Mouse (Mus musculus) forebrain, embryonic 11.5 days (tissue): ENCODE results near the gene Tmem259. TPM values are rescaled to one million over a fixed set of nuclear protein-coding genes. Genes with fewer than 3 reads are reported as not detected.

Experiments
- ATAC-seq: fragments of 200-750 bp; cut with Nextera tagmentation; replicated peaks from 2 replicates; pipeline ENCODE4 v1.8.0; 2017; ENCODE audit warnings: moderate TSS enrichment; ENCODE audit not compliant: low FRiP score
- DNase-seq: peaks from one replicate; pipeline ENCODE4 v3.0.0-alpha.2; 2017; ENCODE audit warnings: low spot score
- H3K27ac ChIP-seq: fragments of 300-500 bp; sonication (generic); 2 replicates; pipeline ENCODE4 v1.5.1; 2014; ENCODE audit warnings: low read depth, low read length
- H3K27me3 ChIP-seq: fragments of 300-500 bp; sonication (generic); 2 replicates; pipeline ENCODE4 v1.6.1; 2014; ENCODE audit warnings: mild to moderate bottlenecking, low read length, mixed read lengths; ENCODE audit not compliant: control insufficient read depth, insufficient read depth
- H3K36me3 ChIP-seq: fragments of 300-500 bp; sonication (generic); 2 replicates; pipeline ENCODE4 v1.6.1; 2014; ENCODE audit warnings: mild to moderate bottlenecking, low read length, moderate library complexity, mixed read lengths; ENCODE audit not compliant: control insufficient read depth, insufficient read depth
- H3K4me1 ChIP-seq: fragments of 300-500 bp; sonication (generic); replicated peaks from 2 replicates; pipeline ENCODE4 v1.6.1; 2014; ENCODE audit warnings: low read length, mixed read lengths; ENCODE audit not compliant: control insufficient read depth, insufficient read depth
- H3K4me2 ChIP-seq: fragments of 300-500 bp; sonication (generic); 2 replicates; pipeline ENCODE4 v1.6.1; 2014; ENCODE audit warnings: low read depth, mild to moderate bottlenecking, low read length, moderate library complexity, mixed read lengths; ENCODE audit not compliant: severe bottlenecking
- H3K4me3 ChIP-seq: fragments of 300-500 bp; sonication (generic); 2 replicates; pipeline ENCODE4 v1.5.1; 2014; ENCODE audit warnings: low read depth, low read length
- H3K9ac ChIP-seq: fragments of 300-500 bp; sonication (generic); 2 replicates; pipeline ENCODE4 v1.6.1; 2014; ENCODE audit warnings: low read length
- H3K9me3 ChIP-seq: fragments of 300-500 bp; sonication (generic); 2 replicates; pipeline ENCODE4 v1.6.1; 2016; ENCODE audit warnings: low read length, mixed read lengths; ENCODE audit not compliant: control insufficient read depth
- WGBS: fragments of 180-500 bp; shearing (Covaris S2); extraction: QIAGEN DNeasy Blood & Tissue Kit; methylation state at CpG from one replicate; pipeline ENCODE4 v1.1.7; 2014; 5-methylcytosine and 5-hydroxymethylcytosine counted together
- polyA plus RNA-seq: library from polyadenylated mRNA; unstranded; fragments of >200 nt; fragmentation: Nextera tagmentation; extraction: Ambion mirVana; gene quantifications from 2 replicates; pipeline ENCODE4 v1.2.1, GENCODE M21; 2014

Gene Tmem259
- polyA plus RNA-seq, 1 experiment from 2014 or later: 17.8 TPM

- no peak for DNase-seq
- H3K27ac ChIP-seq: no peak overlapping the region
- H3K4me3 ChIP-seq: no peak overlapping the region
- H3K36me3 ChIP-seq: no peaks in the 10 kb centered on the region
- H3K27me3 ChIP-seq: no peaks in the 10 kb centered on the region
- H3K9ac ChIP-seq: no peak overlapping the region
- no peak overlapping the region for H3K4me2 ChIP-seq
- no peak for ATAC-seq
- no peaks in the 10 kb centered on the region for H3K9me3 ChIP-seq
- 94% methylated on average over 16 of the region's 16 CpGs for WGBS
- peaks cover 9% of the 10 kb centered on the region for H3K4me1 ChIP-seq
These were observed 53.3 kb downstream of the Tmem259 start for GRCm38 (mm10) chr10:79930826-79931186.

DNA sequence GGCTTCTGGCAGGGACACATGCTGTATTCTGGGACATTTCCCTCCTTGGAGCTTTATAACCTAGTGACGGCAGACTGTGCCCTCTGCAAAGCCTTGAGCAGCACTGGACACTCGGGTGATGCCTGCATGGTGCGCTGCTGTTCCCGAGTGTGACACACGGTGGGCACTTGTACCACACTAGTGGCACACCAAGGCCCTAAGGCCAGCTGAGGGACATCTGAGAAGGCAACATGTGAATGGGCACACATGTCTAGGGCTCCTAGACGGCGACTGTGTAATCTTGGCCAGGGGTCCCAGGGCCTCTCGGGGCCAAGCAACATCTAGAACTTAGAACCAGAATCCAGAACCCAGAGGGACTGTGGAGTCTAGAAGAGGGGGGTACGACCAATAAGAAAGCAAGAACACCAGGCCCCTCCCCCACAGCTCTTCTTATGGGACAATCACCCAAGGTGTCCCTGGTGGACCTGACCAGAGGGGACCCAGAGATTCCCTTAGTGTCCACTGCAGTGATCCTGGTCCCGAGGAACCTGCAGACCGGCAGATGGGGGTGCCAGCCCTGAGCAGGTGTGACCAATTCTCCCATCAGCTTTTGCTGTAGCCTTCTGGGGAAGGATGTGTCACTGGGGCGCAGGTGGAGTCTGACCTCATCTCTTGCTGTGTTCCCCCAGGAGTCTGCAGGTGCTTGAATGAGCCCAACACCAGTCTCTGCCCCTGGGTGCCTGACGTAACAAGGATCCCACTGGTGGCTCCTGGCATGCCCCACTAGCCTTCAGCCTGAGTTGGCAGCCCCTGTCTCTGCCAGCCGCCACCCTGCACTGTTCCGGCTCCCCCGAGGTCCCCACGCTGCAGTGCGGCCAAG is 53.9 kb downstream of the Tmem259 start:
- Histone ChIP-seq H3K4me3 (no peak overlapping the region), H3K9me3 (no peaks in the 10 kb centered on the region), H3K27me3 (no peaks in the 10 kb centered on the region), H3K4me2 (no peak overlapping the region), H3K4me1 (peaks cover 9% of the 10 kb centered on the region), H3K9ac (no peak overlapping the region), H3K27ac (no peak overlapping the region), H3K36me3 (no peaks in the 10 kb centered on the region)
- DNase-seq: no peak
- 91% methylated on average over 18 of the region's 18 CpGs for WGBS
- ATAC-seq: no peak

DNA sequence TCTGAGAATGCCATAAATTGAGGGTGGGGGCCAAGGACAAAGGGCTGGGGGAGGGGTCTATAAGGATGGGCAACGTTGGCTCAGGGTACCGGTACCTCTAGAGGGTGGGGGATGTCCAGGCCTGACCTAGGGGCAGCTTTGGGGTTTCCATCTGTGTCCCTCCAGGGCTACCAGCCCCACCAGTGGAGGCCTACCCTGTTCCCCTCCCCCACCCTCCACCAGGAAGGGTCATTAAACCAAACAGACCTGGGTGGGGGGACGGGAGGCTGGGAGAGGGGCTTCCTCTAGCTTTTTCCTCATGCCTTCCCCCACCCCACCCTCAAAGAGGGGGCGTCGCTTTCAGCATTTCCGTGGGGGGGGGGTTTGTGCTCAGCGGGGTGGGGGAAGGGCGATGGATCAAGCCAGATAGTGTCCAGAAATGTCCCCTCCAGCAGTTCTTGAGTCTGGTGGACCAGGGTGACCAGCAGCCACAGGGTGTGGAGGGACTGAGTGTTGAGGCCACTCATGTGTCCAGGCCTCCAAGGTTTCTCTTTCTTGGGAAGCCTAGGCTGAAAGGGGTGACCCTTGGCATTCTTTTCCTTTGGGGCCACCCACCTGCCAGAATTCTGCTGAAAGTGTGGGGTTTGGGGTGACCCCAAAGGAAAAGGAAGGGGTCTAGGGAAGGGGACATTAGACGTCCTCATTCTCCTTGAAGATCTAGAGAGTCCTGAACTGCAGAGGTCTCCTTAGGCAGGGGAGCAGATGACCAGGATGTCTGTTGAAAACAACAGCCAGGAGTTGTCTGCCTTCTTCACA is 55.0 kb downstream of the Tmem259 start:
- no peak for DNase-seq
- Histone ChIP-seq H3K4me2 (peak overlapping the region; percentile 83), H3K9ac (peak overlapping the region; percentile 49), H3K4me1 (peaks cover 9% of the 10 kb centered on the region), H3K4me3 (peak overlapping the region; percentile 86), H3K36me3 (no peaks in the 10 kb centered on the region), H3K9me3 (no peaks in the 10 kb centered on the region), H3K27ac (peak overlapping the region; percentile 59; the same call in 1 of the 2 replicates), H3K27me3 (no peaks in the 10 kb centered on the region; the same call in 1 of the 2 replicates)
- 0 out of 2 replicates have a peak, but pooled peaks have one; percentile 10 for ATAC-seq
- 19% methylated on average over 9 of the region's 9 CpGs for WGBS

DNA sequence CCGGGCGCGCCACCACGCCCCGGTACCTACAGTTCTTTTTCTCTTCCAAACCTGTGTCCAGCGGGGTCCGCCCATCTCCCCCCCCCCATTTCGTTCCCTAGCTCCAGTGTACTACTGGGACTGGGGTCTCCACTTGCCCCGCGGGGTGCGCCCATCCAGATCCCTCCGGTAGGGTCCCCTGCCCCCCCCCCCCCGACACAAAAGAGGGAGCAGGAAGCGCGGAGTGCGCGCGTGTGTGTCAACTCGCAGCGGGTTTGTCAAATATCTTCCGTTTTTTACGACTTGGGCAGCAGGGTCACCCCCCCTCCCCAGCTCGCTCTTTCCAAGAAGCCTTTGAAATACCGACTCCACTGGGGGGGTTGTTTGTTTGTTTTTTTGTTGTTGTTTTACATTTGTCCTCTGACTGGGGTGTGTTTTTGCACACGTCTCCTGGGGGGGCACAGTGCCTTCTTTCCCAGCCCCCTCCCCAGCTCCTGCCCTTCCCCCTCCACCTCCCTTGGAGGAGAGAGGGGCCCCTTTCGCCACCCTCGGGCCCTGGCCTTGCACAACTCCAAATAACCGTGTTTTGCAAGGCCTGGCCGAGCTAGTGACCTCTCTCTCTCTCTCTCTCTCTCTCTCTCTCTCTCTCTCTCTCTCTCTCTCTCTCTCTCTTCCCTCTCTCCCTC is 56.0 kb downstream of the Tmem259 start:
- WGBS: under 1% methylated on average over 29 of the region's 29 CpGs
- H3K4me1 ChIP-seq: peaks cover 9% of the 10 kb centered on the region
- H3K27ac ChIP-seq: peak overlapping the region; percentile 72; the same call in 1 of the 2 replicates
- DNase-seq (peak; percentile 78), ATAC-seq (no peak)
- peaks cover 4% of the 10 kb centered on the region for H3K27me3 ChIP-seq
- H3K9me3 ChIP-seq: no peaks in the 10 kb centered on the region
- peak overlapping the region; percentile 86 for H3K4me3 ChIP-seq
- H3K9ac ChIP-seq: peak overlapping the region; percentile 83
- peak overlapping the region; percentile 83 for H3K4me2 ChIP-seq
- no peaks in the 10 kb centered on the region for H3K36me3 ChIP-seq

DNA sequence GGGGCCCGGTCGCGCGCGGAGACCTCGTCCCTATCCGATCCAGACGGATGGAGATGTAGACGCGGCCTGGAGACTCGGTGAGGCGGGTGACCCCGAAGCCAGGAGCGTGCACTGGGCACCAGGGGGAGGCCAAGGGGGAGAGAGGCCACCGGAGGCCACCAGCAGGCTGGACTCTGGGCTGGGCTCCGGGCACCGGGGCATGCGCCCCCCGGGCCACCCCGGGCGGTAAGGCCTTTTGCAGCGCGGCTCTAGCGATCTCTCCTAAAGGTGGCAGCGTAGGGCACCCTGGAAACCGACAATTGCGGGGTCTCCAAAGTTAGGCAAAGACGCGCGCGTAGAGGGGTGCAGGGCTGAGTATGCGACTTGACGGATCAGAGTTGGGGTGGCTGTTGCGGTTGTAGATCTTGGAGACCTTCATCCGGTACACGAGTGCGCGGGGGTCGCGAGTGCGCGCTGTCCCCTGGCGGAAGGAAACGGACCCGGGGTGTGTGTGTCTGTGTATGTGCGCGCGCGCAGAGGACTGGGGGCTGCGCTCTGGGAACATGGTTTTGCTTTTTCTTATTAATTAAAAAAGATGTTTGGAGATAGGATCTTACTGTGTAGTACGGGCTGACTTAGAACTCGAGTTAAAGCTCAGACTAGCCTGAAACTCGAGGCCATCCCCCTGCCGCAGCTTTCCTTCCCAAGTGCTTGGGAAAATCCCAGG is 56.7 kb downstream of the Tmem259 start:
- Histone ChIP-seq H3K9ac (peak overlapping the region; percentile 83), H3K9me3 (no peaks in the 10 kb centered on the region), H3K27me3 (peaks cover 11% of the 10 kb centered on the region), H3K36me3 (no peaks in the 10 kb centered on the region), H3K4me2 (peak overlapping the region; percentile 83), H3K4me3 (peak overlapping the region; percentile 86), H3K4me1 (peaks cover 6% of the 10 kb centered on the region), H3K27ac (peak overlapping the region; percentile 72)
- 0% methylated on average over 53 of the region's 54 CpGs for WGBS
- DNase-seq: peak; percentile 87
- peak; percentile 61 for ATAC-seq

- Histone ChIP-seq H3K27me3 (peaks cover 19% of the 10 kb centered on the region), H3K4me3 (peak within 1 kb of the TSS; percentile 86), H3K4me2 (peak within 1 kb of the TSS; percentile 83), H3K9me3 (no peaks in the 10 kb centered on the region), H3K4me1 (peaks cover 6% of the 10 kb centered on the region), H3K36me3 (no peaks in the 10 kb centered on the region), H3K9ac (peak within 1 kb of the TSS; percentile 83), H3K27ac (peak within 1 kb of the TSS; percentile 72)
- WGBS: under 1% methylated on average over 63 of the region's 63 CpGs
- peak; percentile 95 for DNase-seq
- peak; percentile 73 for ATAC-seq
These were observed 57.4 kb downstream of the Tmem259 start, which contains the start of gene Arid3a for GRCm38 (mm10) chr10:79926491-79927323. Gene Arid3a, plus strand, starts transcription at chr10:79927043.

DNA sequence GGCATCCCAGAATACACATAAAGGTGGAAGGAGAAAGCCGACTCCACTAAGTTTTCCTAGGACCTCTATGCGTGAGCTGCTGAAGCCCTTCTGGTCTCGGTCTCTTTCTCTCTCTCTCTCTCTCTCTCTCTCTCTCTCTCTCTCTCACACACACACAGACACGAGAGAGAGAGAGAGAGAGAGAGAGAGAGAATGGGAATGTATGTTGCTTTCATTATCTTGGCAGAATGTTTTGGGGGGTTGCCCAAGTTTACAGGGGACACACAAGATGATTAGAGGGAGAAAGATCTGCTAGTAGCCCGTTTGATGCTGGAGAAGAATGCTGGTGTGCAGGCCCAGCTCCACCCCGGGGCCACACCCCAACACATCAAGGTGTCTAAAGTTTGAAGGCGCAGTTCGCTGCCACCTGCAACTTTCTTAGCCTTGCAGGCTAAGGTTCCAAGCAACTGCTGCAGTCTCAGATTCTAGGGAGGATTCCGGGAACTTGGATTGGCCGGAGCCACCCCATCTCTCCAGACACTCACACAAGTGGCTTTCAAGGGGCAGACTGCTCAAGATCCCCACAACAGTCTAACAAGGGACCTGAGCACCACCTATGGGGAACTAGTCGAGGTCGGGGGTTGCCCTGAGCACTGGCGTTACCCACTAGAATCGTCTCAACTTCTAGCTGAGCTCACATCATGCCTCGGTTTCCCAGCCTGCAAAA is 58.2 kb downstream of the Tmem259 start:
- 14% methylated on average over 14 of the region's 15 CpGs for WGBS
- peaks cover 7% of the 10 kb centered on the region for H3K4me1 ChIP-seq
- peak overlapping the region; percentile 83; the same call in 1 of the 2 replicates for H3K9ac ChIP-seq
- peaks cover 27% of the 10 kb centered on the region for H3K27me3 ChIP-seq
- H3K27ac ChIP-seq: 0 out of 2 replicates have a peak overlapping the region, but pooled peaks have one; percentile 25
- ATAC-seq: no peak
- DNase-seq: no peak
- peak overlapping the region; percentile 86 for H3K4me3 ChIP-seq
- no peaks in the 10 kb centered on the region for H3K36me3 ChIP-seq
- peak overlapping the region; percentile 83 for H3K4me2 ChIP-seq
- H3K9me3 ChIP-seq: no peaks in the 10 kb centered on the region
